Mouse (Mus musculus): ENCODE measurements around the gene Olfr1126. TPM values are rescaled to one million over a fixed set of nuclear protein-coding genes. Genes with fewer than 3 reads are reported as not detected.
A peak's percentile ranks its signal among the peaks of the same experiment; 100 is the strongest.

The Olfr1126 gene
- polyA plus RNA-seq (2011; ENCODE audit: insufficient read depth, insufficient read length, low read depth, missing spikeins), result not detected in 2 replicates

DNA sequence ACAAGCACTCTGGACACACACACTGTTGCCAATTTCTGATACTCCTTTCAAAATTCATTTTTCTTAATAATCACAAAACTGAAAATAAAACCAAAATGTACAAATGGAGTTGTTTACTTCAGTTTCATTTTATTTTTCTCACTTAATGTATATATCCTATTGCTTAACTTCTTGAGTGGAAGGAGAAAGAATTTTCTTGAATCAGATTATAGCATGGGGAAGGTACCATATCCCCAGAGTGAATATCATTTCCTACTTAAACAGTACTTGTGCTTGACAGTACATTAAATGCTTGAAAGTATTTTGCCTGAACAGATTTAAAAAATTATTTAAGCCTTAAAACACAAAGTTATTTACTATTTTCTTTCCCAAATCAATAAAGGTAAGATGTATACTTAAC is at the start of gene Olfr1126:
TSS of gene Olfr1126 (plus strand) at position 301 of the 400 bp plus-strand sequence.
- no peaks in the 10 kb centered on the region for H3K4me1 ChIP-seq (ENCODE audit: control insufficient read depth, insufficient read depth, low read length)
- H3K36me3 ChIP-seq (ENCODE audit: control insufficient read depth, insufficient read depth, low read length, poor library complexity, severe bottlenecking), result no peaks in the 10 kb centered on the region
- no peak within 1 kb of the TSS for H3K27ac ChIP-seq (ENCODE audit: insufficient read depth, low read length)
- H3K27me3 ChIP-seq (ENCODE audit: control insufficient read depth, insufficient read depth, low read length, poor library complexity, severe bottlenecking), result no peaks in the 10 kb centered on the region
- H3K9ac ChIP-seq (ENCODE audit: low read depth, poor library complexity, severe bottlenecking), result no peak within 1 kb of the TSS
- TF ChIP-seq CTCF (IDR thresholded peaks at IDR 0.05; ENCODE audit: low read depth, low read length) (no peak), EP300 (IDR thresholded peaks at IDR 0.05; ENCODE audit: insufficient read depth, low read depth, low read length) (no peak), POLR2A (IDR thresholded peaks at IDR 0.05; ENCODE audit: insufficient read depth, low read length) (no peak)
- H3K9me3 ChIP-seq (replicated peaks; ENCODE audit: control insufficient read depth, insufficient read depth, low read length, poor library complexity, severe bottlenecking), result no peaks in the 10 kb centered on the region
- no peak within 1 kb of the TSS for H3K4me3 ChIP-seq (ENCODE audit: low read depth, low read length)

DNA sequence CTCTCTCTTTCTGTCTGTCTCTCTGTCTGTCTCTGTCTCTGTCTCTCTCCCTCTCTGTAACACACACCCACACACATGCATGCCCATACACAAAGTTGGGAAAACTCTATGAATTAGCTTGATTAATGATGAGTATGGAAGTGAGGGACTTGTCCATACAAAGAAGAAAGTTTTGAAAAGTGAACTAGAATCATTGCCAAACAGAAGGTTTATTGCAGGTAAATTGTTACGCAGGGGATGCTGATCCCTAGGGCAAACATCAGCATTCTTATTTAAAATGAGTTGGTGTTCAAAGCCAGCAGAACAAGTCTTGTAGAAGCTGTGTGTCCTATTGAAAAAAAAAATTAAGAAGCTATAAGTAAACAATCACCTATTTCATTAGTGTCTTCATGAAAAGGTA is 37.4 kb upstream of the Olfr1126 start, which contains the start of gene Olfr1123:
TSS of gene Olfr1123 (plus strand) at position 301 of the 400 bp plus-strand sequence.
- Histone ChIP-seq H3K4me1 (ENCODE audit: control insufficient read depth, insufficient read depth, low read length) (no peaks in the 10 kb centered on the region), H3K27ac (ENCODE audit: insufficient read depth, low read length) (no peak within 1 kb of the TSS), H3K9ac (ENCODE audit: low read depth, poor library complexity, severe bottlenecking) (no peak within 1 kb of the TSS), H3K9me3 (replicated peaks; ENCODE audit: control insufficient read depth, insufficient read depth, low read length, poor library complexity, severe bottlenecking) (no peaks in the 10 kb centered on the region), H3K4me3 (ENCODE audit: low read depth, low read length) (no peak within 1 kb of the TSS), H3K36me3 (ENCODE audit: control insufficient read depth, insufficient read depth, low read length, poor library complexity, severe bottlenecking) (no peaks in the 10 kb centered on the region), H3K27me3 (ENCODE audit: control insufficient read depth, insufficient read depth, low read length, poor library complexity, severe bottlenecking) (no peaks in the 10 kb centered on the region)
- TF ChIP-seq POLR2A (IDR thresholded peaks at IDR 0.05; ENCODE audit: insufficient read depth, low read length) (no peak), EP300 (IDR thresholded peaks at IDR 0.05; ENCODE audit: insufficient read depth, low read depth, low read length) (no peak), CTCF (IDR thresholded peaks at IDR 0.05; ENCODE audit: low read depth, low read length) (no peak)

DNA sequence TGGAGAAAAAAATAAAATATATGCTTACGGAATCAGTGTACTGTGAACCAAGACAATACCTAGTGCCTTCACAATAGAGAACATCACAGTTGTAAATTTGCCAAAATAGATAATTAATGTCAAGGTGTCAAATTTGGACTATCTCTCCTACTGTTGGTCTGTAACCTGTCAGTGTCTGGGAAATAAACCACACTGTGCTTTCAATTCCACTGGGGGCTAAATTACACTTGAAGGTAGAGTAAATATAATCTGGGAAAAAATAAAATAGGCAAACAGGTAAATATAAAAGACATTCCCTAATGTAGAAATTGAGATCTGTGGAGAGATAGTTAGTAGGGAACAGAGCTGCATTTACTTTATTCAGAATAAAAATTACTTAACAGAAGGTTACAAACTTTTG is 23.8 kb upstream of the Olfr1126 start, which contains the start of gene Olfr1124:
TSS of gene Olfr1124 (plus strand) at position 301 of the 400 bp plus-strand sequence.
- Histone ChIP-seq H3K36me3 (ENCODE audit: control insufficient read depth, insufficient read depth, low read length, poor library complexity, severe bottlenecking) (no peaks in the 10 kb centered on the region), H3K4me3 (ENCODE audit: low read depth, low read length) (no peak within 1 kb of the TSS), H3K27ac (ENCODE audit: insufficient read depth, low read length) (no peak within 1 kb of the TSS), H3K9me3 (replicated peaks; ENCODE audit: control insufficient read depth, insufficient read depth, low read length, poor library complexity, severe bottlenecking) (no peaks in the 10 kb centered on the region), H3K27me3 (ENCODE audit: control insufficient read depth, insufficient read depth, low read length, poor library complexity, severe bottlenecking) (no peaks in the 10 kb centered on the region), H3K4me1 (ENCODE audit: control insufficient read depth, insufficient read depth, low read length) (no peaks in the 10 kb centered on the region), H3K9ac (ENCODE audit: low read depth, poor library complexity, severe bottlenecking) (no peak within 1 kb of the TSS)
- TF ChIP-seq CTCF (IDR thresholded peaks at IDR 0.05; ENCODE audit: low read depth, low read length), result no peak
- no peak for TF ChIP-seq EP300 (IDR thresholded peaks at IDR 0.05; ENCODE audit: insufficient read depth, low read depth, low read length)
- no peak for TF ChIP-seq POLR2A (IDR thresholded peaks at IDR 0.05; ENCODE audit: insufficient read depth, low read length)

DNA sequence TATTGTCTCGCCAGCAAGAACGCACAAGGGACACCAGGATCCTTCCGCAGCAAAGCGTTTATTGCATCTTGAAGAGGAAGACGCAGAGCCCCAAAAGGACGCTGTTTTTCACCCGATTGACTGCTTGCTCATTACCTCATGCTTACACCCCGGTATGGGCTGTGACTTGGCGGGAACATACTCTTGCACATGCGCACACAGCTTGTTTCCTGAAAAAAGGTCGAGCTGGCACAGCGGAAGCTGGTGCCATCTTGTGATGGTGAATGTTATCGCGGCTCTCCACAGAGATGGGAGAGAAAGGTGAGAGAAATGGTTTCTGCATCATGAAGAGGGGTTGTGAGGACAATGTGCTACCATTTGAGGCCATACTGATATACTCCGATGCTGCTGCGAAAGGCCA is 16.0 kb upstream of the Olfr1126 start:
- no peak overlapping the region for H3K9ac ChIP-seq (ENCODE audit: low read depth, poor library complexity, severe bottlenecking)
- no peaks in the 10 kb centered on the region for H3K27me3 ChIP-seq (ENCODE audit: control insufficient read depth, insufficient read depth, low read length, poor library complexity, severe bottlenecking)
- H3K27ac ChIP-seq (ENCODE audit: insufficient read depth, low read length), result no peak overlapping the region
- no peaks in the 10 kb centered on the region for H3K4me1 ChIP-seq (ENCODE audit: control insufficient read depth, insufficient read depth, low read length)
- H3K36me3 ChIP-seq (ENCODE audit: control insufficient read depth, insufficient read depth, low read length, poor library complexity, severe bottlenecking), result no peaks in the 10 kb centered on the region
- no peak overlapping the region for H3K4me3 ChIP-seq (ENCODE audit: low read depth, low read length)
- TF ChIP-seq CTCF (IDR thresholded peaks at IDR 0.05; ENCODE audit: low read depth, low read length), result peak; percentile 24
- no peak for TF ChIP-seq EP300 (IDR thresholded peaks at IDR 0.05; ENCODE audit: insufficient read depth, low read depth, low read length)
- no peak for TF ChIP-seq POLR2A (IDR thresholded peaks at IDR 0.05; ENCODE audit: insufficient read depth, low read length)
- no peaks in the 10 kb centered on the region for H3K9me3 ChIP-seq (replicated peaks; ENCODE audit: control insufficient read depth, insufficient read depth, low read length, poor library complexity, severe bottlenecking)

DNA sequence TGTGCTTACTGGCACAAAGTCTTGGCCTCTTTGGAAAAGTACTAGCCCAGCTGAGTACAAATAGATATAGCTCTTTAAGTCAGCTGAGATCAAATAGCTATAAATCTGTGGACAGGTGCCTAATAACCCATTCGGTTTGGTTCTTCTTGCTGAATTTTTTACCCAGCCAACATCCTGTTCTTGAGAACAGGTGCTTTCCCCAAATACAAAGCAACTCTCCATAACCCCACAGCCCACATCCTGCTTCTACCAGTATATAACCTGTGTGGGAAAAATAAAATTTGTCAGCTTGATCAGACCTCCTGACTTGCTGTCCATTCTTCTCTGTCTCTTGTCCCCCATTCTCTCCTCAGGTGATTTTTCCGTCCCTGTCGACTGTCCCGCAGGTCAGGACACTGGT is 8.0 kb downstream of the Olfr1126 start:
- H3K27me3 ChIP-seq (ENCODE audit: control insufficient read depth, insufficient read depth, low read length, poor library complexity, severe bottlenecking), result no peaks in the 10 kb centered on the region
- no peak overlapping the region for H3K27ac ChIP-seq (ENCODE audit: insufficient read depth, low read length)
- no peaks in the 10 kb centered on the region for H3K9me3 ChIP-seq (replicated peaks; ENCODE audit: control insufficient read depth, insufficient read depth, low read length, poor library complexity, severe bottlenecking)
- H3K4me1 ChIP-seq (ENCODE audit: control insufficient read depth, insufficient read depth, low read length), result no peaks in the 10 kb centered on the region
- H3K36me3 ChIP-seq (ENCODE audit: control insufficient read depth, insufficient read depth, low read length, poor library complexity, severe bottlenecking), result no peaks in the 10 kb centered on the region
- no peak overlapping the region for H3K9ac ChIP-seq (ENCODE audit: low read depth, poor library complexity, severe bottlenecking)
- TF ChIP-seq POLR2A (IDR thresholded peaks at IDR 0.05; ENCODE audit: insufficient read depth, low read length), result no peak
- TF ChIP-seq EP300 (IDR thresholded peaks at IDR 0.05; ENCODE audit: insufficient read depth, low read depth, low read length), result no peak
- no peak for TF ChIP-seq CTCF (IDR thresholded peaks at IDR 0.05; ENCODE audit: low read depth, low read length)
- H3K4me3 ChIP-seq (ENCODE audit: low read depth, low read length), result no peak overlapping the region

DNA sequence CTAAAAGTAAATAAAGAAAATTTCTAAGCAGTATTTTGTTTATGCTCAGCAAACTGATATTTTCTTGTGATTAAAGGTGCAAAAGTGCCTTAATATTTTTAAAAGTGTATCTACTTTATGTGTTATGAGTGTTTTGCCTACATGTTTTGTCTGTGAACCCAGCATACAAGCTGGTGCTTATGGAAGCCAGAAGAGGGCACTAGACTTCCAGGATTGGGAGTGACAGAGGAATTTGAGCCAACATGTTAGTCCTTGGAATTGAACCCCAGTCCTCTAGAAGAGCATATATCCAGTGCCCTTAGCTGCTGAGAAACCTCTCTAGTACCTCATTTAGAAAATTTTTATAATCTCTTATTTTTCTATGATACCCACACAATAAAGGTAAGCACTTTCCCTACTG is 26.4 kb downstream of the Olfr1126 start:
- Histone ChIP-seq H3K36me3 (ENCODE audit: control insufficient read depth, insufficient read depth, low read length, poor library complexity, severe bottlenecking) (0 out of 2 replicates have a peak, but pooled peaks cover 3% of the 10 kb centered on the region), H3K4me3 (ENCODE audit: low read depth, low read length) (no peak overlapping the region), H3K9me3 (replicated peaks; ENCODE audit: control insufficient read depth, insufficient read depth, low read length, poor library complexity, severe bottlenecking) (peaks cover 4% of the 10 kb centered on the region; the same call in 1 of the 2 replicates), H3K9ac (ENCODE audit: low read depth, poor library complexity, severe bottlenecking) (0 out of 2 replicates have a peak overlapping the region, but pooled peaks have one; percentile 37), H3K27ac (ENCODE audit: insufficient read depth, low read length) (no peak overlapping the region), H3K27me3 (ENCODE audit: control insufficient read depth, insufficient read depth, low read length, poor library complexity, severe bottlenecking) (no peaks in the 10 kb centered on the region), H3K4me1 (ENCODE audit: control insufficient read depth, insufficient read depth, low read length) (peaks cover 2% of the 10 kb centered on the region)
- TF ChIP-seq POLR2A (IDR thresholded peaks at IDR 0.05; ENCODE audit: insufficient read depth, low read length) (no peak), CTCF (IDR thresholded peaks at IDR 0.05; ENCODE audit: low read depth, low read length) (no peak), EP300 (IDR thresholded peaks at IDR 0.05; ENCODE audit: insufficient read depth, low read depth, low read length) (no peak)

Data from ES-Bruce4 (cell line).